8 mouse cellular contexts compared by ENCODE assay signal in the genomic region with DNA sequence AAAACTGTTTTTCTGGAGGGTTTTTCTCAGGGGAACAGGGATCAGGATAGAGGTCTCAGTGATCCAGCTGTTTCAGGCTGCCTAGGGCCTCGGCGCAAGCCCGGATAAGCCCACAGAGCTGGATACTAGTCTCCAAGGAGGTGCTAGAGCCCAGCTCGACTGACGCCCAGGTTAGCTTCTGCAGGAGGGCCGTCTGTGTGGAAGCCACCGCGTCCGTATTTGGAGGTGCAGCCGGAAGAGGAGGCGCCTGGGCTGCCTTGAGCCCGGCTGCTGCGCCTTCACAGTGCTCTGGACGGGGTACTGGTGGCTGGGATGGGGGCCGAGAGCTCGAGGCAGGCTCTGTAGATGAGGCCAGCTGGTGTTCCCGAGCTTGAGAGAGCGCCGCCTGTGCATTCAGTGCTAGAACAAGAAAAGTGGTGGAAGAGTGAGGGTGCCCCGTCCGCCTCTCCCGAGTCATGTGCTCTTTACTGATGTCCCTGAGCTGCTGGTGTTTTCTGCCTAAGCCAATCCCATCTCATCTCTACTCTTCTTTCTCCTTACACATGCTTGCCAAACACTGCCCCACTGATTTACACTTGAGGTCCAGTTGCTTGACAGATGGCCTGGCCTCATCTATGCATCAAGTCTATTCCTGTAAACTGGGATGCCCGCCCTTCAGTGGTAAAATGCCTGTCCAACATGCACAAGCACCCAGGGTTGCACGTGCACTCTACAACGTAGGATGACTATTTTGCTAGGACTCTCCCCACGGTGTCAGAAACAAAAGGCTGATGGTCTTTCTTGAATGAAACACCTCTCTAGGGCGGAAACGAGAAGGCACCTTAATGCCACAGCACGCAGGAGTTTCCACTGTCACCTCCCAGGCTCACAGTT. TPM values are rescaled to one million over a fixed set of nuclear protein-coding genes. Genes with fewer than 3 reads are reported as not detected.
DNase-seq lines count a peak whose midpoint lies in the region; ATAC-seq lines count a peak whose summit lies in the region.

No protein-coding gene starts in this region.

- H3K9ac ChIP-seq in intestine, embryonic 15.5 days, result peak overlapping the region; percentile 73
- peak overlapping the region; percentile 99 for H3K9ac ChIP-seq in midbrain, embryonic 13.5 days (replicated peaks)

- no peaks in the 10 kb centered on the region for H3K9me3 ChIP-seq in intestine, embryonic 15.5 days
- no peaks in the 10 kb centered on the region for H3K9me3 ChIP-seq in midbrain, embryonic 13.5 days

- peak overlapping the region; percentile 90 for H3K4me2 ChIP-seq in intestine, embryonic 15.5 days (replicated peaks)
- H3K4me2 ChIP-seq in midbrain, embryonic 13.5 days (replicated peaks), result peak overlapping the region; percentile 97

- ATAC-seq in intestine, embryonic 15.5 days, result no peak
- no peak for ATAC-seq in midbrain, embryonic 13.5 days

- no peak overlapping the region for H3K27ac ChIP-seq in intestine, embryonic 15.5 days
- H3K27ac ChIP-seq in midbrain, embryonic 13.5 days, result 0 out of 2 replicates have a peak overlapping the region, but pooled peaks have one; percentile 98

- H3K36me3 ChIP-seq in intestine, embryonic 15.5 days, result no peaks in the 10 kb centered on the region
- peaks cover 9% of the 10 kb centered on the region for H3K36me3 ChIP-seq in midbrain, embryonic 13.5 days

- peaks cover 45% of the 10 kb centered on the region for H3K4me1 ChIP-seq in intestine, embryonic 15.5 days (replicated peaks)
- H3K4me1 ChIP-seq in midbrain, embryonic 13.5 days (replicated peaks), result peaks cover 54% of the 10 kb centered on the region

- 73% methylated on average over 29 of the region's 29 CpGs for WGBS in intestine, embryonic 15.5 days
- 75% methylated on average over 29 of the region's 29 CpGs for WGBS in midbrain, embryonic 13.5 days

- peak; percentile 47 to 51 for DNase-seq in adrenal gland, postnatal 36 days
- DNase-seq in adrenal gland, adult 2 months, result no peak
- DNase-seq in thymus, postnatal 10 days (ENCODE audit: low spot score in 2 of 2), result peak; percentile 22 to 38
- DNase-seq in thymus, postnatal 0 days (ENCODE audit: low spot score), result no peak
- no peak for DNase-seq in ovary, postnatal 36 days (ENCODE audit: low spot score)
- no peak for DNase-seq in ovary, adult 18-20 months (ENCODE audit: low spot score)

- H3K27me3 ChIP-seq in intestine, embryonic 15.5 days (replicated peaks), result no peaks in the 10 kb centered on the region
- peaks cover 8% of the 10 kb centered on the region; the same call in 1 of the 2 replicates for H3K27me3 ChIP-seq in midbrain, embryonic 13.5 days

- H3K4me3 ChIP-seq in intestine, embryonic 15.5 days (replicated peaks), result peak overlapping the region; percentile 84
- H3K4me3 ChIP-seq in midbrain, embryonic 13.5 days (replicated peaks), result peak overlapping the region; percentile 95

RNA-seq across cellular contexts. Expression of a gene that starts 1.1 kb away (rescaled TPM):
- total RNA-seq in adrenal gland, postnatal 36 days (2021), result 10 to 100 TPM; 41.4 to 66.5 TPM
- 10 to 100 TPM; 58.1 to 68.4 TPM for total RNA-seq in adrenal gland, adult 2 months (2021)
- polyA plus RNA-seq in adrenal gland, adult 2 months (2012; rRNA removed), result 443 and 466 TPM in 2 replicates
- 91.8 and 92.5 TPM in 2 replicates for polyA plus RNA-seq in thymus, postnatal 0 days (2015; fragmentation: Nextera tagmentation; extraction: Ambion mirVana)
- 68.7 and 69.6 TPM in 2 replicates for polyA plus RNA-seq in intestine, embryonic 15.5 days (2015; fragmentation: Nextera tagmentation; extraction: Ambion mirVana)
- 179 and 197 TPM in 2 replicates for polyA plus RNA-seq in midbrain, embryonic 13.5 days (2015; fragmentation: Nextera tagmentation; extraction: Ambion mirVana)

RNA-seq across cellular contexts. Expression of a gene that starts 4.4 kb away (rescaled TPM):
- 10 to 100 TPM; 30.8 to 38.3 TPM for total RNA-seq in adrenal gland, postnatal 36 days (2021)
- total RNA-seq in adrenal gland, adult 2 months (2021), result 10 to 100 TPM; 30.3 to 31.6 TPM
- polyA plus RNA-seq in adrenal gland, adult 2 months (2012; rRNA removed), result 47.6 and 49.2 TPM in 2 replicates
- polyA plus RNA-seq in thymus, postnatal 0 days (2015; fragmentation: Nextera tagmentation; extraction: Ambion mirVana), result 17.6 TPM in 2 replicates
- 38.6 and 40.1 TPM in 2 replicates for polyA plus RNA-seq in intestine, embryonic 15.5 days (2015; fragmentation: Nextera tagmentation; extraction: Ambion mirVana)
- polyA plus RNA-seq in midbrain, embryonic 13.5 days (2015; fragmentation: Nextera tagmentation; extraction: Ambion mirVana), result 8.9 and 10.5 TPM in 2 replicates

RNA-seq across cellular contexts. Expression of a gene that starts 10.2 kb away (rescaled TPM):
- 100 to 1,000 TPM; 222 to 305 TPM for total RNA-seq in adrenal gland, postnatal 36 days (2021)
- total RNA-seq in adrenal gland, adult 2 months (2021), result 100 to 1,000 TPM; 174 to 246 TPM
- polyA plus RNA-seq in adrenal gland, adult 2 months (2012; rRNA removed), result 737 and 768 TPM in 2 replicates
- 9.7 and 10.2 TPM in 2 replicates for polyA plus RNA-seq in thymus, postnatal 0 days (2015; fragmentation: Nextera tagmentation; extraction: Ambion mirVana)
- 20.7 and 21.7 TPM in 2 replicates for polyA plus RNA-seq in intestine, embryonic 15.5 days (2015; fragmentation: Nextera tagmentation; extraction: Ambion mirVana)
- 7.1 and 9.5 TPM in 2 replicates for polyA plus RNA-seq in midbrain, embryonic 13.5 days (2015; fragmentation: Nextera tagmentation; extraction: Ambion mirVana)

RNA-seq across cellular contexts. Expression of a gene that starts 26.4 kb away (rescaled TPM):
- total RNA-seq in adrenal gland, postnatal 36 days (2021), result not detected
- total RNA-seq in adrenal gland, adult 2 months (2021), result not detected
- not detected in 2 replicates for polyA plus RNA-seq in adrenal gland, adult 2 months (2012; rRNA removed)
- 0.32 and 0.74 TPM in 2 replicates for polyA plus RNA-seq in thymus, postnatal 0 days (2015; fragmentation: Nextera tagmentation; extraction: Ambion mirVana)
- 0.29 and 0.43 TPM in 2 replicates for polyA plus RNA-seq in intestine, embryonic 15.5 days (2015; fragmentation: Nextera tagmentation; extraction: Ambion mirVana)
- 0.15 TPM in 1 of 2 replicates, not detected in the other for polyA plus RNA-seq in midbrain, embryonic 13.5 days (2015; fragmentation: Nextera tagmentation; extraction: Ambion mirVana)

RNA-seq across cellular contexts. Expression of a gene that starts 40.7 kb away (rescaled TPM):
- 100 to 1,000 TPM; 103 to 107 TPM for total RNA-seq in adrenal gland, postnatal 36 days (2021)
- total RNA-seq in adrenal gland, adult 2 months (2021), result 100 to 1,000 TPM; 106 to 109 TPM
- 119 and 125 TPM in 2 replicates for polyA plus RNA-seq in adrenal gland, adult 2 months (2012; rRNA removed)
- polyA plus RNA-seq in thymus, postnatal 0 days (2015; fragmentation: Nextera tagmentation; extraction: Ambion mirVana), result 38.0 and 40.9 TPM in 2 replicates
- 60.6 and 60.9 TPM in 2 replicates for polyA plus RNA-seq in intestine, embryonic 15.5 days (2015; fragmentation: Nextera tagmentation; extraction: Ambion mirVana)
- 64.9 and 70.0 TPM in 2 replicates for polyA plus RNA-seq in midbrain, embryonic 13.5 days (2015; fragmentation: Nextera tagmentation; extraction: Ambion mirVana)

Comparison
In these comparisons a context has a peak if more than half of its experiments do, and no peak if none do; other contexts are left out.
1. DNase-seq: peak in adrenal gland, postnatal 36 days (2 of 2) and thymus, postnatal 10 days (2 of 2); none in adrenal gland, adult 2 months (single experiment), thymus, postnatal 0 days (single experiment), ovary, postnatal 36 days (single experiment) and ovary, adult 18-20 months (single experiment).
2. RNA of a gene that starts 10.2 kb away (polyA plus RNA-seq): 737 to 768 TPM in adrenal gland, adult 2 months; 20.7 to 21.7 TPM in intestine, embryonic 15.5 days, 9.7 to 10.2 TPM in thymus, postnatal 0 days and 7.1 to 9.5 TPM in midbrain, embryonic 13.5 days; every median in the first group is over 10 times any median in the second.